ENCODE assay signal across 8 mouse cellular contexts in the genomic region with DNA sequence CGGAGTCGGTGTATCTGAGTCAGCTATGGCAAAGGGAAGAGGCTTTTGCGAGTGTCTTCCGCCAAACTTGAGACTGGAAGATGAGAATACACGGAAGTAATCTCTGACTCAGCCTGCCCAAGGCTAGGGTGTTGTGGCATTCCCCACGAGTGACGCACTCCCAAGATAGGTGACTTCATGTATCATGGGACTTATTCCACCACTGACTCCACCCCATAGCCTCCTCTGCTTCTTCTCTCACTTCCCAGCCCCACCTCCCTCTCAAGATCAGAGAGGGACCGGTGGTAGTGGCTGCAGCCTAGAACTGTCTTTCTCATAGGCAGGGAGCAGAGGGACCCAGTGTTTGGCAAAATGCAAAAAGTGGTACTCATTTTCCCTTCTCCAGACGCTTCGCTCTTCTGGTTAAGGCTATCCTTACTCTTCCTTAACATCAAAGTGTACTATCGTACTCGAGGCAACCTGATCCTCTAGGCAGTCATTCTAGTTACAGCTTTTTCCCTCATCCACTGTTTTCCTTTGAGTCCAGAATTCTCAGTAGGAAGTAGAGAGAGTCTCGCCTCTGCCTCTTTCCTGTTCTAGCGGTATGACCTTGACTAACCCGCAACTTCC. TPM values are rescaled to one million over a fixed set of nuclear protein-coding genes. Genes with fewer than 3 reads are reported as not detected.
DNase-seq lines count a peak whose midpoint lies in the region; ATAC-seq and TF ChIP-seq lines count a peak whose summit lies in the region.

No protein-coding gene starts in this region.

- peak overlapping the region; percentile 83 for H3K4me2 ChIP-seq in embryonic facial prominence, embryonic 14.5 days (ENCODE audit: low read depth, low read length)
- peak overlapping the region; percentile 91 for H3K4me2 ChIP-seq in limb, embryonic 11.5 days (ENCODE audit: low read depth, severe bottlenecking)
- H3K4me2 ChIP-seq in midbrain, embryonic 13.5 days (replicated peaks) = peak overlapping the region; percentile 99

- peak overlapping the region; percentile 82 for H3K9ac ChIP-seq in embryonic facial prominence, embryonic 14.5 days (ENCODE audit: low read depth, low read length)
- H3K9ac ChIP-seq in limb, embryonic 11.5 days (ENCODE audit: low read length) = peak overlapping the region; percentile 67
- peak overlapping the region; percentile 91 for H3K9ac ChIP-seq in midbrain, embryonic 13.5 days (replicated peaks)

- H3K36me3 ChIP-seq in embryonic facial prominence, embryonic 14.5 days (ENCODE audit: control insufficient read depth, insufficient read depth, low read length) = no peaks in the 10 kb centered on the region
- H3K36me3 ChIP-seq in kidney, adult 2 months (ENCODE audit: control insufficient read depth, insufficient read depth, low read length) = no peaks in the 10 kb centered on the region
- no peaks in the 10 kb centered on the region for H3K36me3 ChIP-seq in limb, embryonic 11.5 days (ENCODE audit: control insufficient read depth, insufficient read depth, low read length)
- H3K36me3 ChIP-seq in midbrain, embryonic 13.5 days = no peaks in the 10 kb centered on the region

- TF ChIP-seq CTCF in kidney, adult 2 months (conservative IDR thresholded peaks at IDR 0.05; ENCODE audit: insufficient read depth, insufficient read length, low read depth, low read length) = no peak

- H3K9me3 ChIP-seq in embryonic facial prominence, embryonic 14.5 days (ENCODE audit: control insufficient read depth, low read length) = no peaks in the 10 kb centered on the region
- H3K9me3 ChIP-seq in limb, embryonic 11.5 days (ENCODE audit: control insufficient read depth, low read length) = no peaks in the 10 kb centered on the region
- H3K9me3 ChIP-seq in midbrain, embryonic 13.5 days = no peaks in the 10 kb centered on the region

- H3K4me3 ChIP-seq in embryonic facial prominence, embryonic 14.5 days (ENCODE audit: low read depth, low read length) = peak overlapping the region; percentile 91
- peak overlapping the region; percentile 78 for H3K4me3 ChIP-seq in kidney, adult 2 months (ENCODE audit: insufficient read depth, low read depth, low read length)
- H3K4me3 ChIP-seq in limb, embryonic 11.5 days (ENCODE audit: low read depth, low read length) = peak overlapping the region; percentile 77
- H3K4me3 ChIP-seq in midbrain, embryonic 13.5 days (replicated peaks) = peak overlapping the region; percentile 95

- WGBS in embryonic facial prominence, embryonic 14.5 days = 7% methylated on average over 15 of the region's 15 CpGs
- 2% methylated on average over 15 of the region's 15 CpGs for WGBS in kidney, adult 2 months
- WGBS in limb, embryonic 11.5 days = 6% methylated on average over 15 of the region's 15 CpGs
- 9% methylated on average over 15 of the region's 15 CpGs for whole genome bisulfite sequencing in midbrain, embryonic 13.5 days

- peak; percentile 100 for DNase-seq in 3T3-L1 (ENCODE audit: low read depth, low spot score)
- DNase-seq in adrenal gland, postnatal 4 days (ENCODE audit: low spot score in 2 of 2) = peak; percentile 32 to 64
- peak; percentile 90 for DNase-seq in embryonic facial prominence, embryonic 14.5 days (ENCODE audit: low spot score)
- DNase-seq in heart, adult 18-20 months = peak; percentile 93 to 97
- DNase-seq in kidney, adult 2 months = peak; percentile 96
- peak; percentile 27 for DNase-seq in limb, embryonic 11.5 days (ENCODE audit: low spot score)
- DNase-seq in spleen, adult 12 weeks (ENCODE audit: low spot score) = peak; percentile 67

- no peaks in the 10 kb centered on the region for H3K27me3 ChIP-seq in embryonic facial prominence, embryonic 14.5 days (replicated peaks; ENCODE audit: control insufficient read depth, insufficient read depth, low read length)
- H3K27me3 ChIP-seq in kidney, adult 2 months (replicated peaks; ENCODE audit: control insufficient read depth, insufficient read depth, low read length) = no peaks in the 10 kb centered on the region
- H3K27me3 ChIP-seq in limb, embryonic 11.5 days (ENCODE audit: control insufficient read depth, insufficient read depth, low read length) = no peaks in the 10 kb centered on the region
- H3K27me3 ChIP-seq in midbrain, embryonic 13.5 days = no peaks in the 10 kb centered on the region

- peak overlapping the region; percentile 98 for H3K27ac ChIP-seq in embryonic facial prominence, embryonic 14.5 days (replicated peaks; ENCODE audit: low read depth, low read length)
- peak overlapping the region; percentile 99 for H3K27ac ChIP-seq in kidney, adult 2 months (ENCODE audit: insufficient read depth, low read depth, low read length)
- H3K27ac ChIP-seq in limb, embryonic 11.5 days (replicated peaks; ENCODE audit: low read depth, low read length) = peak overlapping the region; percentile 81
- peak overlapping the region; percentile 94 for H3K27ac ChIP-seq in midbrain, embryonic 13.5 days

- TF ChIP-seq POLR2A in kidney, adult 2 months (IDR thresholded peaks at IDR 0.05; ENCODE audit: low read depth, low read length) = no peak

- peaks cover 16% of the 10 kb centered on the region for H3K4me1 ChIP-seq in embryonic facial prominence, embryonic 14.5 days (ENCODE audit: control insufficient read depth, insufficient read depth, low read length)
- H3K4me1 ChIP-seq in kidney, adult 2 months (ENCODE audit: control insufficient read depth, insufficient read depth, low read length) = peaks cover 24% of the 10 kb centered on the region; the same call in 1 of the 2 replicates
- peaks cover 5% of the 10 kb centered on the region for H3K4me1 ChIP-seq in limb, embryonic 11.5 days (ENCODE audit: control insufficient read depth, insufficient read depth, low read length)
- peaks cover 43% of the 10 kb centered on the region for H3K4me1 ChIP-seq in midbrain, embryonic 13.5 days (replicated peaks)

- peak; percentile 69 for ATAC-seq in embryonic facial prominence, embryonic 14.5 days (ENCODE audit: low read depth)
- peak; percentile 53 for ATAC-seq in limb, embryonic 11.5 days (ENCODE audit: insufficient number of reproducible peaks, low FRiP score, low TSS enrichment, low read depth)
- peak; percentile 44 for ATAC-seq in midbrain, embryonic 13.5 days

RNA-seq across cellular contexts. Expression of gene Spag9, which starts 0.7 kb away (rescaled TPM):
- 100 to 1,000 TPM; 109 to 118 TPM for total RNA-seq in adrenal gland, postnatal 4 days (2021)
- polyA plus RNA-seq in embryonic facial prominence, embryonic 14.5 days (2014; fragmentation: Nextera tagmentation; extraction: Ambion mirVana) = 69.9 and 71.6 TPM in 2 replicates
- 100 to 1,000 TPM; 137 to 139 TPM for total RNA-seq in heart, adult 18-20 months (2021)
- 19.1 and 24.6 TPM in 2 replicates for polyA plus RNA-seq in kidney, adult 2 months (2012; rRNA removed)
- 36.2 and 37.0 TPM in 2 replicates for polyA plus RNA-seq in limb, embryonic 11.5 days (2014; fragmentation: Nextera tagmentation; extraction: Ambion mirVana)
- 108 and 109 TPM in 2 replicates for polyA plus RNA-seq in midbrain, embryonic 13.5 days (2015; fragmentation: Nextera tagmentation; extraction: Ambion mirVana)

RNA-seq across cellular contexts. Expression of gene Nme1, which starts 26.9 kb away (rescaled TPM):
- total RNA-seq in adrenal gland, postnatal 4 days (2021) = 10 to 100 TPM; 35.9 to 37.9 TPM
- polyA plus RNA-seq in embryonic facial prominence, embryonic 14.5 days (2014; fragmentation: Nextera tagmentation; extraction: Ambion mirVana) = 143 TPM in 2 replicates
- 10 to 100 TPM; 13.4 to 15.6 TPM for total RNA-seq in heart, adult 18-20 months (2021)
- polyA plus RNA-seq in kidney, adult 2 months (2012; rRNA removed) = 158 and 178 TPM in 2 replicates
- polyA plus RNA-seq in limb, embryonic 11.5 days (2014; fragmentation: Nextera tagmentation; extraction: Ambion mirVana) = 259 and 269 TPM in 2 replicates
- 383 and 407 TPM in 2 replicates for polyA plus RNA-seq in midbrain, embryonic 13.5 days (2015; fragmentation: Nextera tagmentation; extraction: Ambion mirVana)

RNA-seq across cellular contexts. Expression of gene Gm20390, which starts 27.1 kb away (rescaled TPM):
- total RNA-seq in adrenal gland, postnatal 4 days (2021) = 10 to 100 TPM; 82.9 to 84.6 TPM
- 365 and 376 TPM in 2 replicates for polyA plus RNA-seq in embryonic facial prominence, embryonic 14.5 days (2014; fragmentation: Nextera tagmentation; extraction: Ambion mirVana)
- total RNA-seq in heart, adult 18-20 months (2021) = 10 to 100 TPM in 1 of 2 experiments, 1 to 10 TPM in 1; 8.9 to 27.6 TPM
- 45.1 and 88.3 TPM in 2 replicates for polyA plus RNA-seq in kidney, adult 2 months (2012; rRNA removed)
- 488 and 505 TPM in 2 replicates for polyA plus RNA-seq in limb, embryonic 11.5 days (2014; fragmentation: Nextera tagmentation; extraction: Ambion mirVana)
- polyA plus RNA-seq in midbrain, embryonic 13.5 days (2015; fragmentation: Nextera tagmentation; extraction: Ambion mirVana) = 331 and 360 TPM in 2 replicates

RNA-seq across cellular contexts. Expression of gene Nme2, which starts 39.2 kb away (rescaled TPM):
- total RNA-seq in adrenal gland, postnatal 4 days (2021) = 100 to 1,000 TPM; 419 to 443 TPM
- 336 and 395 TPM in 2 replicates for polyA plus RNA-seq in embryonic facial prominence, embryonic 14.5 days (2014; fragmentation: Nextera tagmentation; extraction: Ambion mirVana)
- total RNA-seq in heart, adult 18-20 months (2021) = 1,000 to 10,000 TPM; 1,028 to 1,153 TPM
- polyA plus RNA-seq in kidney, adult 2 months (2012; rRNA removed) = 380 and 386 TPM in 2 replicates
- 210 and 214 TPM in 2 replicates for polyA plus RNA-seq in limb, embryonic 11.5 days (2014; fragmentation: Nextera tagmentation; extraction: Ambion mirVana)
- 63.8 and 79.7 TPM in 2 replicates for polyA plus RNA-seq in midbrain, embryonic 13.5 days (2015; fragmentation: Nextera tagmentation; extraction: Ambion mirVana)

Comparison
In these comparisons a context has a peak if more than half of its experiments do, and no peak if none do; other contexts are left out.
1. Peak in every context shown above with its lines: DNase-seq, ATAC-seq, H3K4me3 ChIP-seq and H3K27ac ChIP-seq.
2. DNase-seq: peak in every context shown above with its lines; median percentile 100 in 3T3-L1; 96 in kidney, adult 2 months; 95 in heart, adult 18-20 months; 90 in embryonic facial prominence, embryonic 14.5 days; 67 in spleen, adult 12 weeks; 48 in adrenal gland, postnatal 4 days; 27 in limb, embryonic 11.5 days.